Mouse (Mus musculus) skeletal muscle tissue, adult 2 months (tissue): ENCODE measurements around the gene Bahd1.
A peak's percentile ranks its signal among the peaks of the same experiment; 100 is the strongest.

Source experiments
- DNase-seq: peaks from one replicate; pipeline ENCODE4 v3.0.0-alpha.2; 2012; ENCODE audit warnings: low read depth, low spot score

The Bahd1 gene

DNA sequence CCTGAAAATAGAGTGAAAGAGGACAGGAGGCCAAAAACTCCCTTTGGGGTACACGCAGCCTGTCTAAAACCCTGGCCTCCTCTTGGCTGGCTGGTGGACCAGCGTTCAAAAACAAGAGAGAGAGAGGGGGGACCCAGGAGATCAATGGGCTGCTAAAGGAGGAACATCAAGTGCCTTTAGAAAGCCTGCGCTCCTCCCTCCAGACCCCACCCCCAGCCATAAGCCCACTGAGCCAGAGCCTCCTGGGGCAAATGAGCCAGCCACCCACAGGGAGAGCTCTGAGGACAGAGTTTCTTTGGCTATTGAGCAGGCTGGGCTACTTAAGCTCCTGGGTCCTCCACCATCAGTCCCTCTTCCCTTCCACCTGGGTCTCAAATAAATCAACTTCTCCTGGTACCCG lies 1.4 kb upstream of the Bahd1 start:
- no peak for DNase-seq

DNA sequence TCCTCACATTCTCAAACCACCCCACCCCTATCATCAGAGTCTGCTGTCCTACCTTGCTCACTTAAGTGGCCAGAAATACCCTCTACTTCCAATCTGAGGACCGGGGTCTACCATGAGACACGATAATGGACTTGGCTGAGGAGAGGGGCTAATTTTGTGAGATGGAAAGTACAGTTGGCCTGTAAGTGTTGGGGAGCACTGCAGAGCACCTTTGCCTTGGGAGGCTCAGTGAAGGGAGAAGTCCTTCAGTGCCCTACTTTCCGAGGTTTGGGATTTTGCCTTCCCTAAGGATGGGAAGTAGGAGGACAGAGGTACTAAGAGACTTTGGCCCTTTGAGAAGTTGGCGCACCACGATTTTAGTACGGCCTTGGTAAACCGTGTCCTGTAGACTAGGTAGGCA lies 871 bp upstream of the Bahd1 start:
- DNase-seq, result no peak

DNA sequence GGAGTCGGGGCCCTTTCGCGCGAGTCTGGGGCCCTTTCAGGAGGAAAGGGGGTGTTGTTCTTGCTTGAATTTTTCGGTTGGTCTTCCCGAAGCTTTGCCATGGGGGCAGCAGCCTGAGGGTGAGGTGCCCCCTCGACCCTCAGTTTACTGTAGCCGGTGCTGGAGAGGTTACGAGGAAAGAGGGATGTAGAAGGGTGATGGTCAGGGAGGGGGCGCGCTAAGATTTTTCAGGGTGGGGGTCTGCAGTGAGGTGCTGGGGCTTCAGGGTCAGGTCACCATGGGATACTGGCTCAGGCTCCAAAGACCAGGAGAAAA lies 606 bp downstream of the Bahd1 start:
- DNase-seq, result no peak

DNA sequence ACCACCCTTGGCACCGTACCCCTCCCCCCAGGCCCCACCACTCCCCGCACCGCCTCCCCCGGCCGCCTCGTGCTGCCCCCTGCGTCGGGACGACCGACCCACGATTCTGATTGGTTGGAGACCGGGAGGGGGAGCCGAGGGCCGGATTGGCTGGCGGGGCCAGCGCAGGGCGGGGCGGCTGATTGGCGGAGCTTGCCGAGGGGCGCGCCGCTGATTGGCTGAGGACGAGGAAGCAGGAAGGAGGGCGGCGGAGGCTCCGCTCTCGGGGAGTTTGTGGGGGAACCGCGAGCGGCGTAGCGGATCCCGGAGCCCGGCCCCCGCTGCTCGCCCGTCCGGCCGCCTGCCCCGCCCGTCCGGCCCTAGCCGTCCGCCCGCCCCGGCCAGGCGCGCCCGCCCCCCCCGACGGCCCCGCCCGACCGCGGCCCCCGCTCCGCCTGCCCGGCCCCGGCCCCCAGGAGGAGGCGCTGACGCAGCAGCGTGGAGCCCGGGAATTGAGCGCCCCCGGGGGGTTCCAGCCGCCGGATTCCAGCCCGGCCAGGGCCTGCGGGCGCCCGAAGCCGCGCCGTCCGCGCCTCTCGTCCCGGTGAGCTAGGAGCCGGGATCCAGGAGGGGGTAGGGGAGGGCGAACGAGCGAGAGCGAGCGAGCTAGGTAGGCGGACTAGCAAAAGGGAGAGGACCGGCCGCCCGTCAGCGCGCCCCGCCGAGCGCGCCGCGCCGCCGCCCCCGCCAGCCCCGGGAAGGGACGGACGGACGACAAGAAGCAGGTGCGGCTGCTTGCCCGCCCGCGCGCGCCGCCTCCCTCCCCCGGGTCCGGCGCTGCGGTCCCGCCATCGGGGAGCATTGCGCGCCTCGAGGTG lies 1.2 kb downstream of the Bahd1 start:
- peak; percentile 95 for DNase-seq

DNA sequence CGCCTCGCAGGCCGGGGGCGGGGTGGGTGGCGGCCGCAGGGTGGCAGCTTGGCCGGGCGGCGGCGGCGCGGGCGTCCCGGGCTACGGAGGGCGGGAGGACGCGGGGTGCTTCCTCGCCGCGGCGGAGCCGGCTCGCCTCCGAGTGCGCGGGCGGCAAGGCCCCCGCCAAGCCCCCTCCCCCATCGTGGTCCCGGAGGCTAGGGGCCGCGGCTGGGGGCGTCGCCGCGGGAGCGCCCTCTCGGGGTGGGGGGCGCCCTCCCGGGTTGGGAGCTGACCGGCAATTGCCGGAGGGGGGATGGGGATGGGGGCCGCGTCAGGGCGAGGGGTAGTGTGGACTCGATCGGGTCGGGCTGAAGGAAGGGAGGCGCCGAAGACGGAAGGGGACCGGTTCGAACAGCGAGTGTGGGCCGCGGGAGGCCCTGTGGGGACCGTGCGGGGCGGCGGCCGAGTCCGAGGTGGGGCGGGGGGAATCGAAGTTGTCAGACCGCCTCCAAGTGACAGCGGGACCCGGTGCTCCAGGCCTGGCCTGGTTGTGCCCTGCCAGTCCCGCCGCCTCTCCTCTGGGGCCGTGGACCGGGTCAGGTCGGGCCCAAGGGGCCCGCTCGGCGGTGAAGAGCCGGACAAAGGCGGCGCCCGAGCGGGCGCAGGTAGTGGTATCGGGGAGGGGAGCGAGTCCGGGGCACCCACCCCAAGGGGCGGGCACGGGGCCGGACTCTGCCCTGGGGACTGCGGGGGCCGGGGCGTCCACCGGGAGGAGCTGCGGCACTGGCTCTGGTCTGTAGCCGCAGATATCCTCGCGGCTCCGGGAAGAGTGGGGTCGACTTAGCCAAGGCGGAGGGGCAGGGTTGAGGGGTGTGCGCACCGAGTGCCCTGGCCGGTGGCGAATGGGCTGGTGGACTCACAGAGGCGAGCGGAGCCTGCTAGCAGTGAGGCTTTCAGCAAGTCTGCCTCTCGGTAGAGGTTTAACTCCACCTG lies 2.2 kb downstream of the Bahd1 start:
- DNase-seq, result no peak

DNA sequence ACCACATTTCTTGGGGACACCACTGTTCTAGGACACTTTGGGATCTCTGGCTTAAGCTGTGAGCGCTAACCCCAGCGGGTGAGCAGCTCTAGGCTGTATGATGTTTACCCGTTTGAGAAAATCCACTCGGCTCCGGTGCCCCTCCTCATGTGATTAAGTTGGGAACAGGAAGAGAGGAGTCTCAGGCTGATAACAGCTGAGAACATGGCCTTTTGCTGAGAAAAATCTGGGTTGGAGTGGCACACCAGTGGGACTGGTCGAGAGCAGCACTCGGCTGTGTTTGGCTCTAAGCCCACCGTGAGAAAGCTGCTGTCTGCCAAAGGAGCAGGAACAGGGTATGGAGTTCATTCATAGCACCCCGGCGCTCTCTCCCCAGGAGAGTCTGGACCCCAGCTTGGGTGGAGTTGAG lies 3.2 kb downstream of the Bahd1 start:
- DNase-seq, result no peak

DNA sequence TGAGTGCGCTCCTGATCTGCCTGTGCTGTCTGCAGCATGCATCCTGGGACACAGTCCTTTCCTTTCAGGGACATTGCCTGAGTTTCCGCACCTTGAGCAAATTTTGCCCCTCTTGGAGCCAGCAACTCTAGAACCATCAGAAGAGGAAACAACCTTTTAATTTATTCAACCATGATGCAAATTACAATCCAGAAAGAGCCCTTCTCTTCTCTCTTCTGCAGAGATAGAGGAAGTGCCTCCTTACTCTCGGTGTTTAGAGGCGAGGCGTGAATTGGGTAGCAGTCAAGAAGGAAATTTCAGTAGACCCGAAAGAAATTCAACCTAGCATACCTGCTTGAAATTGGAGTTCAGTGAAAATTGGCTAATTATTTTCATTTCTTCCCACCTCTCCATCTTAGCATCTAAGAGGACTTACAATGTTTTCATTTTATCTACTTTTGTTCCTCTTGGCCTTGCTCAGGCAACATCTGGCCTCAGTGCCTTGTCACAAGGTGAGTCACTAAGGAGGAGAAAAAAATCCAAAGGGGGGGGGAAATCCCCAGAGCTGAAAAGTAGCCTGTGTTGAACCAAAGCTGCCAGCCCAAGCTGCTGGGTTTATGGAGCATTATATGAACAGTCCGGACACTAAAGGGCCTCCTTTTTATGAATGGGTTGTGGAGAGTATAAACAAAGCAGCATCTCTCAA lies 5.4 kb downstream of the Bahd1 start:
- no peak for DNase-seq

DNA sequence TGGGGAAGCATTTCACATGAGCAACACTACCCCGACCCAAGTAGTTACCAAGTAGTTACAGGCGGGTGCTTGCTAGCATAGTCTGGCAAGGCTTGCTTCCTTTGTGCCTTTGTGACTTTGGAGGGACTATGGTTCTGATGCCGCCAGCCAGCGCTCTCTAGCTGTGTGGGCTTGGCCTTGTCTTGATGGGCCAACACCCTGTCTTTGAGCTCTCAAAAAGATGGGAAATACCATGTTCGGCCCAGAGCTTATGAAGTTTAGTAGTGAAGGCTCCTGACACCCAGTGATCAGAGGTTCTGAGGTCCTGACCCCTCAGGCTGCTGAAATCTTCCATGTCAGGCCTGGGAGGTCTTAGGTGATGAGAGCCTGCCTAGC lies 5.9 kb downstream of the Bahd1 start:
- no peak for DNase-seq

DNA sequence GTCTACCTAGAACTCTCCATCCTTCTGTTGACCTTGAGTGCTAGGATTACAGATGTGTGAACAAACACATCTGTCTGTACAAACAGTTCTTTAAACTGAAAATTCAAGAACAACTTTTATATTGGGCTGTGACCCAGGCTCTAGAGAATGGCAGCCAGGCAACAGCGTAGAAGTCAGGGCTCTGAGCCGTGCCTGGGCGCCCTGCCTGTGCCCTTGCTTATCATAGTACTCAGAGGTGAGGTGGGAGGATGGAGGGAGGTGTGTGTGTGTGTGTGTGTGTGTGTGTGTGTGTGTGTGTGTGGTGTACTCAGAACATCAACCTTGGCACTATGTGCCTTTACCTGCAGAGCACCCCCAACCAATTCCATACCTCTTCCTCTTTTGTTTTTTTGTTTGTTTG lies 7.6 kb downstream of the Bahd1 start:
- DNase-seq, result no peak

DNA sequence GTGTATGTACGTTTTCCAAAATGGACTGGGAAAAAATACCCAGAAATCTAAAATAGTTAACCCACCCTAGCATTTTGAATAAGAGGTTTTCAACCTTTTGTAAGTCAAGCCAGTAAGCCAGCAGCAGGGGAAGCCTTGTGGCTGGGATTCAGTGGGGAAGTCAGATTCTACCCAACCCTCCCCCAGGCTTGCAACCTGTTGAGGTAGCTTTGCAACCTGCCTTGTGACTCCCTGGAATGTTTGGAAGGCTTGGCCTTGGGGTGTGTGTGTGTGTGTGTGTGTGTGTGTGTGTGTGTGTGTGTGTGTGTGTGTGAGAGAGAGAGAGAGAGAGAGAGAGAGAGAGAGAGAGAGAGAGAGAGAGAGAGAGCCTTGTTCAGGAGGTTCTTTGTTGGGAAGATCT lies 9.0 kb downstream of the Bahd1 start:
- no peak for DNase-seq

DNA sequence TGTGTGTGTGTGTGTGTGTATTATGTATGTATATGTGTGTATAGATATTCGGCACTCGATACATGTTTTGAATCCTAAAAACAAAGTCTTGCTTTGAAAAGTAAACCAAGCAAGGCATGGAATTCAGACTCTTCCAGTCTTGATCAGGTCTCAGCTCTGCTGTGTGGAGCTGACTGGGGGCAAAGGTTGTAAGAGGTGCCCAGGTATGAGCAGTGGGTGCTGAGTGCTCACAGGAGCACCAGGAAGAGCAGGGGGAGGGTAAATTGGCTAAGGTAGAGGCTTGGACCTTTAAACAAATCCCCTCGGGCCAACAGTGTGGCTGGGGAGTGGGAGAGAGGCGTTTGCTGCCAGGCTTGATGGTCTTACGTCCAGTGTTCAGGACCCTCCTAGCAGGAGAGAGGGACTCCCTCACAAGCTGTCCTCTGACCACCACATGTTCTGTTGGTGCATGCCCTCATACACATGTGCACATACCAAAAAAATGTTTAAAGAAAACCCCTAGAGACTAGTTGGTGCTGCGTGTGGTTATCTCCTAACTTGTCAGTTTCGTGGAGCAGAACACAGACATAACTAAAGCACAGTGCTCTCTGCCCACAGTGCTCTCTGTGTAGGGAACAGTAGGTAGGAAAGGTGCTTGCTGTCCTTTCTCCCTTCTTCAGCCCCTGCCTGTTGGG lies 10.6 kb downstream of the Bahd1 start:
- DNase-seq, result no peak

DNA sequence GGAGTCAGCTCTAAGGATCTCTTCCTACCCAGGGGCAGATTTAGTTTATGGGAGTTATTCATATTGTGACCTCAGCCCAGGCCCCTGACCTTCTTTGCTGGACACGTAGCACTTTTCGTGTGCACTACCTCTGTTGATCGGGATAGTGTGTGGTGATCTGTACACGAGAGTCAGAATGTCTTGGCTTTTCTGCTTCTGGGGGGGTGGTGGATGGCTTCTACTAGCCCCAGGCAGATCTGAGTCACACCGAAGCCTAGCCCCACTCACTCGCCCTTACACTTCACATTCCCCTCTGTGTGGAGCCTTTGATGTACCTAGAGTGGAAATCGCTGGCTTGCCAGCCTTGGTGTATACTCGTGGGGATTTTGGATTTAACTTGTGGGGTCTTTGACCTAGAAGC lies 12.5 kb downstream of the Bahd1 start:
- no peak for DNase-seq

DNA sequence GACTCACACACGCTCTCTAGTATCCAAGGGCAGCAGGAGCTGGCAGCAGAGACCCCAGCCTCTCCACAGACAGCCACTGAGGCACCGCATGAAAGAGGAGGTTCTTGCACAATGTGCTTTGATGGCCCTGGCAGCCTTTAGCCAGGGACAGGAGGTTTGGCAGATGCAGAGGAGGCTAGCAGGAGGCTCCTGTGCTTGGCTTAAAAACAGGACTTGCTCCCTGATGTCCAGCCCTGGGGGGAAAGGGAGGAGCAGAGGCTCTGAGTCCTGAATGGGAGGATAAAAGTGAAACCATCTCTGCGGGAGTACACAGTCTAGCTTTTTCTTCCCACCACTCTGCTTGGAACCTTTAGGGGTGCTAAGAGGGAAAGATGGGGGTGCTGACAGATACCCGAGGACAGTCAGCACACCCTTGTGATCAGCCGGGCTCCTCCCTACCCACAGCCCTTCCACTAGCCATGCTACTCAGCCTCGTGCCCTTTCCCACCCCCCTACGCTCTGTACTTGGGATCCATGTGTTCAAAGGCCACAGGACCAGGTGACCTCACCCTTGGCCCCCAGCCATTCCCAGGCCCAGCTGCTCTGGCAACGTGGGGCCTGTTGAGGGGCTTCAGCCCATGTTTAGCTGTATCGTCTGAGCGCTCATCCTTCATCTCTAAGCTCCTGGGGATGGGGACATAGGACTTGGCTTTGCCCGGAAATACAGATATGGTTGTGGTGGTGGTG lies 13.5 kb downstream of the Bahd1 start:
- DNase-seq, result no peak

DNA sequence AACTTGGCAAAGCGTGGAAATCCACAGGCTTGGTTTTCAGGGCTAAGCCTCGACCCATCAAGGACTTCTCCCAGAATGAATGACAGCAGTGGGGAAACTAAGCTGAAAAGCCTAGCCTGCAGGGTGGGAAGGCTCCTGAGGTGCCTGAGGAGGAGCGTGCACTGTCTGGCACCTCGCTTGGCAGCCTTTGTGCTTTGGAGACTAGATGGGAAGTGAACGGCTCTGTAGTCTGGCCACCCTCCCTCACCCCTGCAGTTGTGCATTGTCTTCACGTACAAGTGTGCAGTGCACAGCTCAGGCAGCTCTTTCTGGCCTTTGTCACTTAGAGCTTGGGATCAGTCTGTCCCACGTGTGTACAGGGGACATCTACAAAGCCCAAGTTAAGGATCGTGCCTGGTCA lies 14.5 kb downstream of the Bahd1 start:
- DNase-seq, result no peak

DNA sequence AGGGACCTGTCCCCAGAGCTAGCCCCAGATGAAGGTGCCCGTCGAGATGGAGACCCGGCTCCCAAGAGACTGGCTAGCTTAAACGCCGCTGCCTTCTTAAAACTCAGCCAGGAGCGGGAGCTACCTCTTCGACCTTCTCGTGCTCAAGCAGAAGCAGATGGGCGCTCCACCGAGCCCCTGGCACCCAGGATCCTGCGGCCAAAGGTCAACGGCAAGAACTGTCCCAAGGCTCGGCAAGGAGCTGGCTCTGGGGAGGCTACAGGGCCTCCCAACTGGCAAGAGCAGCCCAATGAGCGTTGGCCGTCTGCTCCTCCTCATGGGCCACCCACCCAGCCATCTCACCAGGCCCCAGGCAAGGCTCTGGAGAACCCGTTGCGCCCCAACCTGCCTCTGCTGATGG lies 16.3 kb downstream of the Bahd1 start:
- DNase-seq, result no peak

DNA sequence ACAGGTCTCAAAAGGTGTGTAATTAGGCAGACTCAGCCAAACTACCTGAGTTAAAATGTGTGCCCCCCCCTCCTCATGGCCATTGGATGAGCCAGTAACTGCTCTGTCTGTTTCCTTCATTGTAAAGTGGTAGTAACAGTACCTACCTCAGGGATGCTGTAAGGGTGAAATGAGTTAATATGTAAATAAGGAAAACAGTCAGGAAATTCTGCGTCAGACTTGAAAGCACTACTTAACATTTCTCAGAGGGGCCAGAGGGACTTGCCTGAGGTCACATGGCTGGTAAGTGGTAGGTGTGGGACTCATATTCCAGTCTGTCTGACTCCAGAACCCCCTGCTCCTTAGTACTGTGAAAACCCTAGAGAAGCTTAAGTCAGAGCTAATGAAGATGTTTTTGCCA lies 18.4 kb downstream of the Bahd1 start:
- no peak for DNase-seq

DNA sequence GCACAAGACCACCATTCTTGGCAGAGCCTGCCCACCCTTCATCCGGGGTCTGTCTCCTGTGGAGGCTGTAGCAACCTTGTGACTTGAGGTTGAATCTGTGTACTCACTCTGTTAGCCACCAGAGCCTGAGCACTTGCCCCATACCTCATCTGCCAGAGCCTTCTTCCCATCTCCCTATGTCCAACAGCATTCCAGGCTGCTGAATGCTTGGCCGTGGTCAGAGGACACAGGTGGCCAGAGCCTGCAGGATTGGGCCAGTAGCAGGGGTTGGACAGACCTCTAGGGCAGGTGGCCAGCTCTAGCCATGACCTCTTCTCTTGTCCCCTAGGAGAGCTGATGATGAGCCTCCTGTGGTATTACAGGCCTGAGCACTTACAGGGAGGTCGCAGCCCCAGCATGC lies 20.3 kb downstream of the Bahd1 start:
- no peak for DNase-seq

DNA sequence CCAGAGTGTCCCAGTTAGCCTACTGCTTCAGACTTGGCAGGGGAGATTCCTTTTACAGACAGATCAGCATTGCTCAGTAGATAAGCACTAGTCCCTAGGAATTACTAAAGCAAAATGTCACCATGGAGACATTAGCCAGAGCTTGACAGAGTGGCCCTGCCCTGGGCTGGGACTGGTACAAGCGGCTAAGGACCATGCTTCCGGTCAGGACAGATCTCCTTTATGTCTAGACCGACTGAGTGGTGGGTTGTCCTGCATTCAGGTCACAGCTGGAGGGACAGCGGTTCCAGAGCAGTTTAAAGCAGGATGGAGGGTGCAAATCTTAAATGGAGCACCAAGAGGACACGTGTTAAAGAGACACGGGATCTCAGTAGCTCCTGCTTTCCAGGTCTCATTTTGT lies 25.8 kb downstream of the Bahd1 start:
- DNase-seq, result no peak

DNA sequence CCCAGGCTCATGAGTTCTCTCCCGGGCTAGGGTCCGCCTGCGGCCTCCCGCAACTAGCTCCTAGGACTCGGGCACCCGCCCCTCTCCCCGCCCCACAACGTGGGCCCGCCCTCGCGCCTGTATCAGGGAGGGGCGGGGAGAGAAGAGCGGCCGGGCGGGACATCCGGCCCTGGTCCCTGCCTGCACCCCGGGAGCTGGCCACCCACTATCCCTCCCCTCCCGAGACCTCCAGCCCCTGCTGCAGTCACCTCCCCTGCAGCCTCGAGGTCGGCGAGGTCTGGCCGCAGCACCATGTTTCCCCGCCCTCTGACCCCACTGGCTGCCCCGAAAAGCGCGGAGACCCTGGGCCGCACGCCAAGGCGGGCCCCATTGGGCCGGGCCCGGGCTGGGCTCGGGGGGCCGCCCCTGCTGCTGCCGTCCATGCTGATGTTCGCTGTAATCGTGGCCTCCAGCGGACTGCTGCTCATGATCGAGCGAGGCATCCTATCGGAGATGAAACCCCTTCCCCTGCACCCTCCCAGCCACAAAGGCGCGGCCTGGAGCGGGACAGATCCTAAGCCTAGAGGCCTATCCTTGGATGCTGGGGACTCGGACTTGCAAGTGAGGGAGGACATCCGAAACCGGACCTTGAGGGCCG lies 26.3 kb downstream of the Bahd1 start, which contains the start of gene Chst14:
Gene Chst14 (plus strand): TSS at position 136 of the 637 bp plus-strand sequence.
- DNase-seq, result peak; percentile 52

DNA sequence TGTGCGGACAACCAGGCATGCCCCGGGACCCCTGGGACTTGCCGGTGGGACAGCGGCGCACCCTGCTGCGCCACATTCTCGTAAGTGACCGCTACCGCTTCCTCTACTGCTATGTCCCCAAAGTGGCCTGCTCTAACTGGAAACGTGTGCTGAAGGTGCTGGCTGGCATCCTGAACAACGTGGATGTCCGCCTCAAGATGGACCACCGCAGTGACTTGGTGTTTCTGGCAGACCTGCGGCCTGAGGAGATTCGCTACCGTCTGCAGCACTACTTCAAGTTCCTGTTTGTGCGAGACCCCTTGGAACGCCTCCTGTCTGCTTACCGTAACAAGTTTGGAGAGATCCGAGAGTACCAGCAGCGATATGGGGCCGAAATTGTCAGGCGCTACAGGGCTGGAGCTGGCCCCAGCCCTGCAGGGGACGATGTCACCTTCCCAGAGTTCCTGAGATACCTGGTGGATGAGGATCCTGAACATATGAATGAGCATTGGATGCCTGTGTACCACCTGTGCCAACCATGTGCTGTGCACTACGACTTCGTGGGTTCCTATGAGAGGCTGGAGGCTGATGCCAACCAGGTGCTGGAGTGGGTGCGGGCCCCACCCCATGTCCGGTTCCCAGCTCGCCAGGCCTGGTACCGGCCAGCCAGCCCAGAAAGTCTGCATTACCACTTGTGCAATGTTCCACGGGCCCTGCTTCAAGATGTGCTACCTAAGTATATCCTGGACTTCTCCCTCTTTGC lies 27.0 kb downstream of the Bahd1 start:
- no peak for DNase-seq
